Mouse (Mus musculus): ENCODE data around the gene Fgl2.

Gene Fgl2

GRCm38 (mm10) chr5:21424614-21425602 lies 52.5 kb downstream of the Fgl2 start, which contains the start of the genes Ccdc146 and Fam185a:
Gene Ccdc146, minus strand, starts transcription at chr5:21424677.
Gene Fam185a, plus strand, starts transcription at chr5:21424958.
- ChIA-PET POLR2A (interaction anchor here in 2 of 4 experiments (0.5 to 1.4 kb wide), 4 partner anchors 59 to 408 kb away, joined by 3 to 4 read pairs (median 3); partner anchors contain the start of gene Napepld (in 1 of the 2)), CTCF (interaction anchor here in 1 of 4 experiments (0.7 kb wide), 1 partner anchor 17 kb away, joined by 3 read pairs; no protein-coding TSS in a partner anchor)

- ChIA-PET POLR2A (no interaction called here), CTCF (no interaction called here)
These were observed 54.2 kb downstream of the Fgl2 start for GRCm38 (mm10) chr5:21426666-21427065.

All from embryonic stem cell, embryonic (primary cell).